Mouse (Mus musculus): ENCODE measurements around the gene Ampd2.

- TF ChIP-seq POLR2A (IDR thresholded peaks at IDR 0.05; ENCODE audit: insufficient read depth, low read depth, low read length) (no peak), CTCF (IDR thresholded peaks at IDR 0.05) (no peak), EP300 (IDR thresholded peaks at IDR 0.05; ENCODE audit: insufficient read depth, low read depth, low read length) (no peak)
Observed at GRCm38 (mm10) chr3:108117465-108117864, 31.0 kb upstream of the Ampd2 start.

All from heart, adult 2 months (tissue).